Mouse (Mus musculus) brain, embryonic 14.5 days (tissue): ENCODE data around the gene Cenpt. TPM values are rescaled to one million over a fixed set of nuclear protein-coding genes. Genes with fewer than 3 reads are reported as not detected.

Experiments used
- DNase-seq: peaks from one replicate; pipeline ENCODE4 v3.0.0-alpha.2; 2011; ENCODE audit warnings: low read depth
- CTCF ChIP-seq: fragments of 200-500 bp; IDR thresholded peaks from 2 replicates; pipeline ENCODE4 v1.5.1; 2012; ENCODE audit warnings: inconsistent platforms, mild to moderate bottlenecking, moderate library complexity, borderline replicate concordance; ENCODE audit not compliant: insufficient read depth, insufficient read length; ENCODE audit errors: extremely low read depth
- POLR2A ChIP-seq: fragments of 200-500 bp; IDR thresholded peaks from 2 replicates; pipeline ENCODE4 v1.6.1; 2012; ENCODE audit warnings: mild to moderate bottlenecking, inconsistent platforms, borderline replicate concordance; ENCODE audit not compliant: poor library complexity, insufficient read depth, insufficient read length, severe bottlenecking; ENCODE audit errors: extremely low read depth
- polyA plus RNA-seq: library from polyadenylated mRNA; depleted of rRNA; stranded (reverse); fragments of >200 nt; gene quantifications from 2 replicates; pipeline ENCODE4 v1.2.3, GENCODE M21; 2012

The Cenpt gene
- polyA plus RNA-seq, 1 experiment = 83.0 TPM

GRCm38 (mm10) chr8:105866364-105867029 lies 13.4 kb upstream of the Cenpt start:
- TF ChIP-seq CTCF = peak; percentile 23; the same call in 1 of the 2 replicates
- TF ChIP-seq POLR2A = no peak
- no peak for DNase-seq

- peak; percentile 20 for DNase-seq
- peak; percentile 10; the same call in 1 of the 2 replicates for TF ChIP-seq CTCF
- no peak for TF ChIP-seq POLR2A
These were observed 8.9 kb upstream of the Cenpt start for GRCm38 (mm10) chr8:105861951-105862350.

- peak; percentile 99 for DNase-seq
- TF ChIP-seq CTCF = no peak
- TF ChIP-seq POLR2A = peak; percentile 95
These were observed 7.3 kb upstream of the Cenpt start, which contains the start of gene Nutf2 for GRCm38 (mm10) chr8:105860143-105860981. Nutf2 (plus strand) TSS chr8:105860580.

- TF ChIP-seq POLR2A = no peak
- no peak for TF ChIP-seq CTCF
- DNase-seq = no peak
These were observed 6.2 kb upstream of the Cenpt start for GRCm38 (mm10) chr8:105859314-105859713.

- no peak for DNase-seq
- TF ChIP-seq CTCF (no peak), POLR2A (no peak)
These were observed 5.4 kb upstream of the Cenpt start for GRCm38 (mm10) chr8:105858495-105858894.

- TF ChIP-seq POLR2A (no peak), CTCF (no peak)
- DNase-seq = no peak
These were observed 3.2 kb upstream of the Cenpt start for GRCm38 (mm10) chr8:105856168-105856835.

GRCm38 (mm10) chr8:105855248-105856167 lies 2.4 kb upstream of the Cenpt start:
- DNase-seq = peak; percentile 65
- no peak for TF ChIP-seq POLR2A
- TF ChIP-seq CTCF = no peak

GRCm38 (mm10) chr8:105854715-105855216 lies 1.7 kb upstream of the Cenpt start, which contains the start of gene Thap11:
Thap11 (plus strand) TSS chr8:105855132.
- TF ChIP-seq POLR2A (peak; percentile 61; the same call in 1 of the 2 replicates), CTCF (peak; percentile 91)
- DNase-seq = peak; percentile 97

GRCm38 (mm10) chr8:105854303-105854702 lies 1.2 kb upstream of the Cenpt start:
- DNase-seq = no peak
- TF ChIP-seq POLR2A (no peak), CTCF (no peak)

GRCm38 (mm10) chr8:105852146-105852729 lies 840 bp downstream of the Cenpt start:
- TF ChIP-seq POLR2A = no peak
- DNase-seq = no peak
